Mouse (Mus musculus): Measurements from ENCODE around the gene Hsd17b14. TPM values are rescaled to one million over a fixed set of nuclear protein-coding genes. Genes with fewer than 3 reads are reported as not detected.
"Not testable (repeated sequence)": the region's sequence is repeated elsewhere in the genome, so short reads cannot be mapped to it uniquely, and the experiment has no call there.

The Hsd17b14 gene
- polyA plus RNA-seq, 1 experiment from 2014 or later, result 0.83 TPM

DNA sequence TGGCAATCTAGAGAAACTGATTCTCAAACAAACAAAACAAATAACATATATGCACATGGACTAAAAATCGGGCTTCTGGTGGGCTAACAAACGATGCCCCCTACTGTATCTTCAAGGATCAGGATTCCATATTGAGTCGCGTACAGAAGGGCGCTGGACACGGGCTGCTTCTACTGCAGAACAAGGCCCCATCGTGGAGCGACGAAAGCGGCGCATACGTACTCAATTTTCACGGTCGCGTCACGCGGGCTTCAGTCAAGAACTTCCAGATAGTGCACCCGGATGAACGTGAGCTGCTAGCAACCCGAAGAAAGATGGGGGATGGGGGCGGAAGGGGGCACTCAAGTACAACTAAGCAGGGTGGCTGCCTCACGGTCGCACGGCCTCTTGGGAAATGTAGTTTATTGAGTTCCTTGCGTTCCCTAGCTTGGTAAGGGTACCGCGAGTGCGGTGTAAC is 32.9 kb upstream of the Hsd17b14 start:
- H3K36me3 ChIP-seq, result peaks cover 17% of the 10 kb centered on the region
- no peaks in the 10 kb centered on the region for H3K27me3 ChIP-seq
- H3K4me1 ChIP-seq, result peaks cover 34% of the 10 kb centered on the region
- peak overlapping the region; percentile 73 for H3K9ac ChIP-seq
- under 1% methylated on average over 28 of the region's 28 CpGs for WGBS
- peak overlapping the region; percentile 61 for H3K4me2 ChIP-seq
- H3K9me3 ChIP-seq, result no peaks in the 10 kb centered on the region
- H3K27ac ChIP-seq, result peak overlapping the region; percentile 92
- H3K4me3 ChIP-seq, result peak overlapping the region; percentile 51
- peak; percentile 78 for ATAC-seq (ENCODE audit: insufficient number of reproducible peaks, insufficient read depth, low FRiP score, low TSS enrichment, low read depth)

- H3K4me3 ChIP-seq, result peak overlapping the region; percentile 51
- WGBS, result 53% methylated on average over 16 of the region's 16 CpGs
- H3K4me1 ChIP-seq, result peaks cover 36% of the 10 kb centered on the region
- peak overlapping the region; percentile 61 for H3K4me2 ChIP-seq
- no peak for ATAC-seq (ENCODE audit: insufficient number of reproducible peaks, insufficient read depth, low FRiP score, low TSS enrichment, low read depth)
- H3K9me3 ChIP-seq, result no peaks in the 10 kb centered on the region
- H3K27me3 ChIP-seq, result no peaks in the 10 kb centered on the region
- H3K27ac ChIP-seq, result peak overlapping the region; percentile 92
- peak overlapping the region; percentile 73; the same call in 1 of the 2 replicates for H3K9ac ChIP-seq
- peaks cover 17% of the 10 kb centered on the region for H3K36me3 ChIP-seq
Observed at GRCm38 (mm10) chr7:45522194-45522752, 32.4 kb upstream of the Hsd17b14 start.

DNA sequence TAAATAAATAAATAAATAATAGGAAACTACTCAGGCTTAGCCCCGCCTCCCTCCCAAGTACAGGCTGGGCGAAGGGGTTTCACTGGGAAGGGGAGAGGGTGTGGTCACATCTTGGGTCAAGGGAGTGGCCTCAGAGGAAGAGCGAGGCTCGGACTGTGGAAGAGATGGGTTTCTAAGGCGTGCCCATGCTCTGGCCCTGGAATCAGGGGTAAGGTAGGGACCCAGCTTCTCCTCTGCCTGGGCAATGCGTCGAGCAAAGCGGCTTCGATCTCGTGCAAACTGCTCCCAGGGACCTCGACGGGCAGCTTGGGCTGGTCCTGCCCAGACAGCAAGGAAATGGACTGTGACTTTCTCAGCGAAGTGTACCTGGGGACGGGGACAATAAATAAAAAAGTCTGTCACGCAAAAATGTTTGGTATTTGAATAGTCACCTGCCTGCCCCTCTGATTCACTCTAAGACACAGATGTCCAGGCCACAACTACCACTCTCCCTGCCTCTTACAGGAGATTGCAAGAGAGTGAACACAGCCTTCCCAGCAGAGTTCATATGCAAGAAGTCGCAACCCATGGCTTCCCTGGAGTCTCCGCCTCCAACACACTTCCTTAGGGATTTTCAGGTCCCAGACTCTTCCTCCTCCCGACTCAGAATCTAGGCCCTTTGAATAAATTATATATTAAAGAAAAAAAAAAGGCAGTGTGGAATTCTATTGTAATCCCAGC is 31.6 kb upstream of the Hsd17b14 start:
- Histone ChIP-seq H3K9ac (0 out of 2 replicates have a peak overlapping the region, but pooled peaks have one; percentile 40), H3K9me3 (no peaks in the 10 kb centered on the region), H3K4me2 (peak overlapping the region; percentile 30), H3K27me3 (no peaks in the 10 kb centered on the region), H3K4me3 (peak overlapping the region; percentile 9; the same call in 1 of the 2 replicates), H3K36me3 (peaks cover 17% of the 10 kb centered on the region), H3K27ac (no peak overlapping the region), H3K4me1 (peaks cover 36% of the 10 kb centered on the region)
- ATAC-seq (ENCODE audit: insufficient number of reproducible peaks, insufficient read depth, low FRiP score, low TSS enrichment, low read depth), result 0 out of 2 replicates have a peak, but pooled peaks have one; percentile 21
- 69% methylated on average over 18 of the region's 18 CpGs for WGBS

DNA sequence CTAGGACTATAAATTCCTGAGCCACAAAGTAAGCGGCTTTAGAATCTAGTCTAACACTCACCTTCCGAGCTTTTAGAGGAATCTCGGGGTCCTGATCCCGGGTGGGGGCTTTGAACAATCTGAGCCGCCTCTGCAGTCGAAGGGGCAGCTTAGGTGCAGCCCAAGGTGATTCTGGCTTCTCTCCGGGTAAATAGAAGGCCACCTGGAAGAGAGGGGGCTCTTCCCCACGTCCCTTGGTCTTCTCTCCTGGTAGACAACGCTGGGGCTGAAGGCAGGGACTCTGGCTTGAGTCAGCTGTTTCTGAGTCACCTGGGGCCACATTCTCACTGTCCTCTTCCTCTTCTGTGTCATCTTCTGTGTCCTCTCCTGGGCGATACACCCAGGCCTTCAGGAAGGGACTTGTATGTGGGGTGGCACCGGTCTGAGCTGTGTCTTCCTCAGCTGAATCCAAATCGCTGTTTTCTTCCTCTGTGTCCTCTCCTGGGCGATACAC is 31.0 kb upstream of the Hsd17b14 start:
- H3K36me3 ChIP-seq, result peaks cover 17% of the 10 kb centered on the region
- H3K4me3 ChIP-seq, result peak overlapping the region; percentile 9; the same call in 1 of the 2 replicates
- no peaks in the 10 kb centered on the region for H3K27me3 ChIP-seq
- no peak for ATAC-seq (ENCODE audit: insufficient number of reproducible peaks, insufficient read depth, low FRiP score, low TSS enrichment, low read depth)
- peaks cover 36% of the 10 kb centered on the region for H3K4me1 ChIP-seq
- peak overlapping the region; percentile 30 for H3K4me2 ChIP-seq
- H3K27ac ChIP-seq, result no peak overlapping the region; the same call in 1 of the 2 replicates
- H3K9me3 ChIP-seq, result no peaks in the 10 kb centered on the region
- H3K9ac ChIP-seq, result peak overlapping the region; percentile 22; the same call in 1 of the 2 replicates
- WGBS, result 84% methylated on average over 13 of the region's 13 CpGs

GRCm38 (mm10) chr7:45524841-45525621 is 29.7 kb upstream of the Hsd17b14 start:
- Histone ChIP-seq H3K27ac (peak overlapping the region; percentile 82), H3K4me3 (peak overlapping the region; percentile 83), H3K27me3 (no peaks in the 10 kb centered on the region), H3K4me1 (peaks cover 41% of the 10 kb centered on the region), H3K9ac (peak overlapping the region; percentile 89), H3K9me3 (no peaks in the 10 kb centered on the region), H3K4me2 (peak overlapping the region; percentile 82), H3K36me3 (peaks cover 17% of the 10 kb centered on the region)
- ATAC-seq (ENCODE audit: insufficient number of reproducible peaks, insufficient read depth, low FRiP score, low TSS enrichment, low read depth), result no peak
- 25% methylated on average over 12 of the region's 12 CpGs for WGBS

- under 1% methylated on average over 54 of the region's 54 CpGs for WGBS
- Histone ChIP-seq H3K9me3 (no peaks in the 10 kb centered on the region), H3K4me3 (peak within 1 kb of the TSS; percentile 83), H3K9ac (peak within 1 kb of the TSS; percentile 89), H3K4me1 (peaks cover 47% of the 10 kb centered on the region), H3K4me2 (peak within 1 kb of the TSS; percentile 82), H3K27ac (peak within 1 kb of the TSS; percentile 82), H3K36me3 (peaks cover 17% of the 10 kb centered on the region), H3K27me3 (no peaks in the 10 kb centered on the region)
- peak; percentile 81 for ATAC-seq (ENCODE audit: insufficient number of reproducible peaks, insufficient read depth, low FRiP score, low TSS enrichment, low read depth)
Observed at GRCm38 (mm10) chr7:45525809-45526473, 28.8 kb upstream of the Hsd17b14 start, which contains the start of the genes Ppp1r15a and Plekha4. Gene Ppp1r15a (minus strand): TSS chr7:45526268. Gene Plekha4 (plus strand): TSS chr7:45526330.

- ATAC-seq (ENCODE audit: insufficient number of reproducible peaks, insufficient read depth, low FRiP score, low TSS enrichment, low read depth), result no peak
Observed at GRCm38 (mm10) chr7:45526474-45527120, 28.1 kb upstream of the Hsd17b14 start.

DNA sequence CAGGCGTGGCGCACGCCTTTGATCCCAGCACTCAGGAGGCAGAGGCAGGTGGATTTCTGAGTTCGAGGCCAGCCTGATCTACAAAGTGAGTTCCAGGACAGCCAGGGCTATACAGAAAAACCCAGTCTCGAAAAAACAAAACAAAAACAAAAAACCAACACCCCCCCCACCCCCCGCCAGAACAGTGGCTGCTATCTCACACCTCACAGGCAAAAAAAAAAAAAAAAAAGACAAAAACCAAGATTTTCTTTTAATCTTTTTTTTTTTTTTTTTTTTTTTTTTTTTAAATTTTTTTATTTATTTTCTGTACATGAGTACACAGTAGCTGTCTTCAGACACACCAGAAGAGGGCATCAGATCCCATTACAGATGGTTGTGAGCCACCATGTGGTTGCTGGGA is 27.5 kb upstream of the Hsd17b14 start:
- H3K4me2 ChIP-seq; H3K4me3 ChIP-seq; ATAC-seq (ENCODE audit: insufficient number of reproducible peaks, insufficient read depth, low FRiP score, low TSS enrichment, low read depth); H3K27me3 ChIP-seq; H3K9ac ChIP-seq; H3K9me3 ChIP-seq: not testable (repeated sequence)
- Histone ChIP-seq H3K4me1 (peaks cover 42% of the 10 kb centered on the region), H3K27ac (peak overlapping the region; percentile 82; the same call in 1 of the 2 replicates), H3K36me3 (peaks cover 17% of the 10 kb centered on the region)
- 91% methylated on average over 6 of the region's 6 CpGs for WGBS

More at GRCm38 (mm10) chr7:45526474-45527120, 28.1 kb upstream of the Hsd17b14 start:
- Histone ChIP-seq H3K36me3 (peaks cover 17% of the 10 kb centered on the region), H3K9me3 (no peaks in the 10 kb centered on the region), H3K4me1 (peaks cover 42% of the 10 kb centered on the region), H3K4me2 (peak overlapping the region; percentile 82), H3K4me3 (peak overlapping the region; percentile 83), H3K9ac (peak overlapping the region; percentile 89), H3K27me3 (no peaks in the 10 kb centered on the region), H3K27ac (peak overlapping the region; percentile 82)
- WGBS, result 21% methylated on average over 7 of the region's 7 CpGs

GRCm38 (mm10) chr7:45529461-45529860 is 25.2 kb upstream of the Hsd17b14 start:
- 13% methylated on average over 6 of the region's 6 CpGs for WGBS
- Histone ChIP-seq H3K27ac (no peak overlapping the region), H3K36me3 (no peaks in the 10 kb centered on the region), H3K4me2 (no peak overlapping the region), H3K4me1 (peaks cover 25% of the 10 kb centered on the region), H3K4me3 (no peak overlapping the region), H3K9me3 (no peaks in the 10 kb centered on the region), H3K27me3 (no peaks in the 10 kb centered on the region), H3K9ac (0 out of 2 replicates have a peak overlapping the region, but pooled peaks have one; percentile 55)
- no peak for ATAC-seq (ENCODE audit: insufficient number of reproducible peaks, insufficient read depth, low FRiP score, low TSS enrichment, low read depth)

DNA sequence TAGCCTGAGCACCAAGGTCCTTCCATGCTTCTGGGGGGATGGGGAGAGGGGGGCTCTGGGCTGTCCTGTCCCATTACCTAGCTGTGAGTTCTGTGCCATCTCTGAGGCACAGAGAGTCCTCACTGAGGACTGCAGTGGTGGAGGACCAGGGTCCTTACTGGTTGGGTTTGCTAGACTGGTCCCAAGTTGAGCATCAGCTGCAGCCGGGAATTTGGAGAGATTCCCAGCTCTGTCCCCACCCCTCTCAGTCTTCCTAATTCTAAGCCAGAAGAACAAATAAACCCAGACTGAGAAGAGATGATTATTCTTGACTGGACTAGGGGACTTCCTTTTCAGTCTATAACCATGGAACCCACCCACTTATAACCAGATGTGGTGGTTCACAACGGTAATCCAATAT is 24.1 kb upstream of the Hsd17b14 start:
- Histone ChIP-seq H3K4me3 (no peak overlapping the region), H3K4me1 (peaks cover 13% of the 10 kb centered on the region), H3K4me2 (peak overlapping the region; percentile 17; the same call in 1 of the 2 replicates), H3K9me3 (no peaks in the 10 kb centered on the region), H3K36me3 (no peaks in the 10 kb centered on the region), H3K27me3 (no peaks in the 10 kb centered on the region), H3K9ac (no peak overlapping the region), H3K27ac (0 out of 2 replicates have a peak overlapping the region, but pooled peaks have one; percentile 4)
- 69% methylated on average over 2 of the region's 2 CpGs for WGBS
- no peak for ATAC-seq (ENCODE audit: insufficient number of reproducible peaks, insufficient read depth, low FRiP score, low TSS enrichment, low read depth)
